Mouse (Mus musculus): Measurements from ENCODE around the gene Gm1113.

Gene Gm1113

DNA sequence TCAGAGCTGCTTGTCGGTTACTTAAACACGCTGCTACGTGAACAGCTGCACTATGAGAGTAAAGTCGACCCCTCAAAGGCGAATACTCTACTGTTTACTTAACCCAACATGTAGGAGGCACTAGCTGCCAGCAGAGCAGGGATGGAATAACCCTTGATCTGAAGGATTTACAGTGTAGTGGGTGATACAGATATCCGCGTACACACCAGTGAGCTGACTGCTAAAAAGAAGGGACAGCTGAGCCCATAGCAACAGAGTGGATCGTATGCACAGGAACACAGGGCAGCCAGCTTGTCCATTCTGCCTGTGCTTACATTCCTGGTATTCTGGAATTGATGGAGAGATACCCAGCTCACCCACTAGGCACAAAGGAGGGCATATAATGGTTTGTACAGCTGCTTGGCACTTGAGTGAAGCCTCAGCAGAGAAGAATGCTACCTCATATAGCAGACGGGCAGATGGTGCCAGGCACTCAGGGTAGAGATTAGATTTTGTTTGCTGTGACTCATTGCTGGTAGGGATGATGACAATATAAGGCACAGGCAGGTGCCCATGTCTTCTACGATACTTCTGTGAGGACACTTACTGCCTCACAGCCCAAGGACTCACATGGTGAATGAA, 43.9 kb downstream of the Gm1113 start:
- no peak for DNase-seq

GRCm38 (mm10) chr9:35468913-35469312, 49.2 kb downstream of the Gm1113 start:
- DNase-seq: no peak

- DNase-seq: no peak
Measured at GRCm38 (mm10) chr9:35467264-35467817, 50.7 kb downstream of the Gm1113 start.

DNA sequence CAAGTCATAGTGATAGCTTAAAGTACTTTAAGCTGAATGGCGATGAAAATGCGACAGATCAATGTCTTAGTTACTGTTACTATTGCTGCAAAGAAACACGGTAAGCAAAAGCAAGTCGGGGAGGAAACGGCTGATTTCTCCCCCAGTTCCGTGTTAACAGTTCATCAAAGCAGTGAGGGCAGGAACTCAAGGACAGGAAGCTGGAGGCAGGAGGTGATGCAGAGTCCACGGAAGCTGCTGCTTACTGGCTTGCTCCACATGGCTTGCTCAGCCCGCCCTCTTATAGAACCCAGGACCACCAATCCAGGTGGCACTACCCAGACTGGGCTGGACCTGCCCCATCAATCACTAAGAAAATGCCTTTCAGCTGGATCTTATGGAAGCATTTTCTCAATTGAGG, 58.5 kb downstream of the Gm1113 start:
- DNase-seq: no peak
